Mouse (Mus musculus) retina, adult 2 months (tissue): Measurements from ENCODE around the gene Armc8.

Experiments
- DNase-seq: peaks from one replicate; pipeline ENCODE4 v3.0.0-alpha.2; 2012; ENCODE audit warnings: low read depth, low spot score

Gene Armc8

DNA sequence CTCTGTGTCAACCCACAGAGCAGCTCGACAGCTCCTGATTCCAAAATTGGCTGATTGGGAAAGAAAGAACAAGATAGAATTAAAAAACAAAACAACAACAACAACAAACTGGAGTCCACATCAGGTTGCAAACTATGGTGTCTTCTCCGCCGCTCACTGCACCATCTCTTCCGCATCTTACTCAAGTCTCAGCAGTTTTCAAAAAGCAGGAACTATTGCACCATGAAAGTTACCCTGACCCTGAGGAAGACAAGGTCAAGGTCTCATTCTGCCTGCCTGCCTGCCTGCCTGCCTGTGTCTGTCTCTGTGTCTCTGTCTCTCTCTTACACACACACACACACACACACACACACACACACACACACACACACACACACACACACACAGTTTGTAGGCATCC, 69.4 kb downstream of the Armc8 start:
- no peak for DNase-seq

DNA sequence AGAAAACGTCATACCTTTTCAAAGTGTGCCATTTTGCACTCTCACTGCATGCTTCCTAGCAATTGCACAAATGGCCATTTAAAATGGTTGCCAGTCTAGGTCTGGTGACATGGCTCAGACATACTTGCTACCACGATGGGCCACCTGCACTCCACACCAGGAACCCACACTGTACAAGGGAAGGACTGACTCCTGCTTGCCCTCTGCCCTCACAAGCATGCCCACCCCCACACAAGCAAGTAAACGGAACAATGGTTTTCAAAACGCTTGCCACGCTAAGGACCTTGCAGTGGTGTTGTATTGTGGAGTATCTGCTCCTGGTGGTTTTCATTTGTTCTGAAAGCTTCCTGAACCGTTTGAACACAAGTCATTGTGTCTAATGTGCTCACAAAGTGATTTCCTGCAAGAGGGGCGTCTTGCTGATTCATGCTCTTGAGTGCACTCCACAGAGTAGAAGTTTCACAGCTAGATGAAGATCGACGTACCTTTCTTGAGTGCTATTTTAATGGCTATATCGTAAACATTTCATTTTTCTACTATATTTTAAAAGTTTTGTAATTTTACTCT, 76.0 kb downstream of the Armc8 start:
- no peak for DNase-seq

DNA sequence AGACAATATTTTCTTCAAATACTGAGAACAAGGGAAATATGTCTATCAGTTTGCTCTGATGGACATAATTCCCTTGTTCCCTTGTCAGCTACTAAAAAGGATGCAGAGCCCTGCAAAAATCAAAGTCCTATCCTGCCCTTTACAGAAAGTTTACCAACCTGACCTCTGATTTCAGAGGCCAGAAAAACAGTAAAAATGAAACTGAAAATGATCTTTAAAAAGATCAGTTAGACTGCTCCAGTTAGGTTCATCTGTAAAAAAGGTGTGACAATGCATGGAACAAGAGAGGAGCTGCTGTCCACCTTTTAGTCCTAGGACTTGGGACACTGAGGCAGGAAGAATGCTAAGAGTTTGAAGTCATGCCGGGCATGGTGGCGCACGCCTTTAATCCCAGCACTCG, 77.6 kb downstream of the Armc8 start:
- DNase-seq = no peak

GRCm38 (mm10) chr9:99487841-99488240, 80.9 kb downstream of the Armc8 start:
- DNase-seq = no peak

GRCm38 (mm10) chr9:99487126-99487695, 81.5 kb downstream of the Armc8 start:
- no peak for DNase-seq

- DNase-seq = no peak
Observed at GRCm38 (mm10) chr9:99485144-99485543, 83.6 kb downstream of the Armc8 start.

DNA sequence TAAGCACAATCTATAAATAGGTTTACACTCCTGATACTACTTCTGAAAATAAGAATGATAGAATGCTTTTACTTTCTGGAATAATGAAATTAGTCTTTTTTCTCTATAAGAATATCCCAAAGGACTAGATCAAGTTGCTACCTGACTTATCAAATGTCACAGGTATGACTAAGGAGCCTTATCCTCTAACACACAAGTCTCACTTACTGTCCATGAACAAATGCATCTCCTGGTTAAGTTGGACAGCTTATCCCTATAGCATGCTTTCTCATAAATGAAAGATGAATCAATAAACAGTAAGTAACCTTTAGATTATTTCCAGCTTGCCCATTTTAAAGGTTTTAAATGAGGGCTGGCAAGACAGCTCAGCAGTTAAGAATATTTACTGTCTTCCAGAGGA, 84.1 kb downstream of the Armc8 start:
- DNase-seq = no peak

DNA sequence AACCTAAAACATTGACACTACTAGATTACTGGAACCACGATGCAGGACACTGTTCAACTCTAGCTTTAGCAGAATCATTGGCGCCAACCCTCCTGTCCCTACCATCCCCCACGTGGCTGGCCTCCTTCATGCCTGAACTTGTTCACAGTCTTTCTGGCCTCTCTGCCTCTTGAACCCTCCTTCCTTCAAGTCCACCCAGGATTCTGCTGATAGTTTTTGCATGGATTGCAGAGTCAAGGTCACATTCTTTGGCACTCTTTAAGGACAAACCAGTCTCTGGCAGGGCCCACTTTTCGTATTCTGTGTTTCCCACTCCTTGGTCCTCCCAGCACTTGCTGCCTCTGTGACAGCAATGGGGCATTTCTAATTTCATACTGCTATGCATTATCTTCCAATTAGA, 85.5 kb downstream of the Armc8 start:
- DNase-seq = no peak

DNA sequence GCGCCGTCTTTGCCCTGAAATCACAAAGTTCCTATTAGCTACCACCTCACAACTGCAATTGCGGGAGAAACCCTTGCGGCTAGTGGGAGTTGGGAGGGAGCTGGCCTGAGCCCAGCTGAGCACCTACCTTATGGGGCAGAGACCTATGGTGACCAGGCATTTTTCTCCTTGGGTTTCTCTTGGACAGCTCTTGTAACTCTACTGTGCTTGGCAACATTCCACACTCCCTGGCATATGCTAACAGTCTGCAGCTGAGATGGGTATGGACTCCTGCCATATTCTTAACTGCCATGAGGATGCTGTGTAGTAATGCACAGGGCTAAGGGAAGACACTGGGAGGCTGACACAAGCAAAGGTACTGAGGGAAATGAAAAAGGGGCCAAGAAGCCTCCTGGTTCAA, 87.9 kb downstream of the Armc8 start:
- no peak for DNase-seq

- no peak for DNase-seq
Observed at GRCm38 (mm10) chr9:99479181-99479711, 89.5 kb downstream of the Armc8 start.

- no peak for DNase-seq
Observed at GRCm38 (mm10) chr9:99471334-99471733, 97.4 kb downstream of the Armc8 start.

DNA sequence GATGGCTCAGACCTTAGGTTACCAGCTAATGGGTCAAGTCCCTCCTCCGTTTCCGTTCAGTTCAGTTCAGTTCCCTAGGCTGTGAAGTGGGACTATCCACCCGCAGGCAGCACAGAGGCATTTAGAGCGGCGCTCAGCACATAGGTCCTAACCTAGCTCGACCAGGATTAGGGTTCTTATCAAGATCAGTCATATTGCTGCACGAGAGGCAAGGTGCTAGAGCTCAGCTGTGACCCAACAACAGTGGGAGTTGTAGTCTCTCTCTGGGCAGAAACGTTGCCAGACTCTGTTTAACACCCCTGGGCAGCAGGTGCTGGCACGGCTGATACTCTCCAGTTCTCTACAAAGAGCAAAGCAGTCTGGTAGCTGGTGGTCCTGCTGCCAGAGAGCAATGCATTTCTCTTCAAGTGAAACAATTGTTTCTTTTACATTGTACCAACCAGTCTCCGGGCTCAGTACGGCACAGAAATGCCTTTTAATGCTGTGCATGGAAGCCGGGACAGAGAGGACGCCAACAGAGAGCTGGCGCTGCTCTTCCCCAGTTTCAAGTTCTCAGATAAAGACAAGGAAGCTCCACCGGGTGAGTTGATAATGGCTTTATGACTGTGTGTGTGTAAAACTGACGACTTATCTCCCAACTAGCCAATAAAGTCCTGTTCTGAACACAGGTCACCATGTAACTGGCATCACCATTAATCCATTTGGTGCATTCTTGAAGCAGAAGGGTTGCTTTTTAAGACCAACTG, 98.2 kb downstream of the Armc8 start:
- no peak for DNase-seq

DNA sequence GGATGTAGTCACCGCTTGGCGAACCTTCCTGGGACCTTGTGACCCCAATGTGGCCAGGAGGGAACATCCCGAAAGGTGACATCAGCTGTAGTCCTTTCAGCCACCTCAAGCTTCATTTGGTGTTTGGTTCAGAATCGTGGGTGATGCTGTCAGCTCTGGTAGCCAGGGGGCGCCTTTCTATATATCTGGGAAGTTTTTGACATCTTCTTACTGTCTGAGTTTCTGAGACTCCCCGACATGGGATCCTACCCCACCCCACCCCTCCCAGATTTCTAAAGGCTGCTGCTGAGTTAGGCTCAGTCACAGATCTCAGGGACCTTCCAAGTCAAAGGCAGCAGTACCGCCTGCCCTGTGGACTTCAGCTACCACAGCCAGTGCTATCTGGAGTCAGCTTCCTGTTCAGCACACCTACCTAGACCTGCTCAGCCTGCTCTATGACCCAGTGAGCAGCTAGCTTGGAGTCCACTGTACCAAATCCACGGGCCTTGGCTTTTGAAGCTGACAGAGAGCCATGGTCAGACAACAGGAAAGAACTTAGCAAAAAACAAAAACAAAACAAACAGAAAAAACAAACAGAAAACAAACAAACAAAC, 98.9 kb downstream of the Armc8 start:
- no peak for DNase-seq

- DNase-seq = no peak
Observed at GRCm38 (mm10) chr9:99468572-99468971, 100.1 kb downstream of the Armc8 start.

- no peak for DNase-seq
Observed at GRCm38 (mm10) chr9:99464876-99465275, 103.8 kb downstream of the Armc8 start.

DNA sequence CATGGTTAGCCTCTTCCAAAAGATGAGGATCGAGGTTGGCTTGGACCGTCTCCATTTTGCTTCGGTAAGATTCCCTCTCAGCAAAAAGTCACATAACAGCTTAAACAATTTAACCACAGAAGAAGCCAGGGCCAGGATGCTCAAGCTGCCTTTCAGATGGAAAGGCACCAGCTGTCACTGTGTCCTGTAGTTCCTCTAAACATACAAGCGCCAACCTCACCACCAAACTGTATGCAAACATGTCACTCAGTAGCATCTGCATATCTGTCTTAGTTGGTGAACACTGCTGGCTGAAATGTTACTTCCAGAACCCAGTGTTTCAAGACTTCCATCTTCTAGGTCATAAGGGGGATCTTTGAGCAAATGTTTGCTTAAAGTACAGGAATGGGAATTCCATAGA, 109.0 kb downstream of the Armc8 start:
- no peak for DNase-seq

- no peak for DNase-seq
Observed at GRCm38 (mm10) chr9:99458529-99459208, 110.0 kb downstream of the Armc8 start.

GRCm38 (mm10) chr9:99454211-99454610, 114.5 kb downstream of the Armc8 start:
- no peak for DNase-seq

GRCm38 (mm10) chr9:99451161-99451560, 117.5 kb downstream of the Armc8 start, which contains the start of gene Nme9:
Gene Nme9, plus strand, starts transcription at chr9:99451475.
- DNase-seq = no peak

DNA sequence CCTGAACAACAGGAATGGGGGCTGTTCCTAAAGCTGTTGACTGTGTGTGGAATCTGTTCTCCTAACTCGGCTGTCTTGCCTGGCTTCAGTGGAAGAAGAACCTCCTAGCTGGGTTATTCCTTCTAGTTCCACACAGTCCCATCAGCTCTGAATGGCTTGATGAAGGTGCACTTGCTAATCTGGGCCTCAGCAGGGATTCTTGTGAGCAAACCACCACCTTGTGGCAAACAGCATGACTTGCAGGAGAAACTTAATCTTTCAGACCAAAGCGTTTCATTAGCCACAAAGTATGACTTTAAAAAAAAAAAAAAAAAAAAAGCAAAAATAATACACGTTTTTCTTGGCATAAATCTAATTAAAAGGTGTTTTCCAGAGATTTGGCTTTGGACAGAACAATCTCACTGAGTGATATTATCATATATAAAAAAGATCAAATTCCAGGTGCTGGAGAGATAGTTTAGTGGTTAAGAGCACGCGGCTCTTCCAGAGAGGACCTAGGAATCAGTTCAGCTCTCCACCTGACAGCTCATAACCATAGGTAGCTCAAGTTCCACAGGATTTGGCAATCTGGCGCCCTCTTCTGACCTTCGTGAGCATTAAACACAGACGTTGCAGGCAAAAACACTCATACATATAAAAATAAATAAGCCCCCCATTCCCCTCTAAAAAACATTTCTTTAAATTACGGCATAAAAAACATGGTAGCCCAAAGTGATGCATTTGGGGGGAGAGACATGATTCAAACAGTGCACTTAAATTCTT, 118.6 kb downstream of the Armc8 start:
- DNase-seq = no peak

GRCm38 (mm10) chr9:99447323-99447722, 121.4 kb downstream of the Armc8 start:
- DNase-seq = no peak
